Mouse (Mus musculus) G1E (cell line): ENCODE measurements around the gene D430041D05Rik.

Source experiments
- CTCF ChIP-seq: IDR thresholded peaks from 2 replicates; pipeline ENCODE4 v1.5.1; 2012; ENCODE audit warnings: low read depth, low read length, inconsistent platforms, mixed read lengths
- GATA1 ChIP-seq: IDR thresholded peaks from 2 replicates; pipeline ENCODE4 v1.6.1; 2012; ENCODE audit warnings: borderline replicate concordance, low read length, inconsistent platforms, mixed read lengths
- GATA2 ChIP-seq: IDR thresholded peaks from 2 replicates; pipeline ENCODE4 v1.6.1; 2012; ENCODE audit warnings: low read depth, low read length, inconsistent platforms, borderline replicate concordance
- POLR2AphosphoS5 ChIP-seq: IDR thresholded peaks from 2 replicates; pipeline ENCODE4 v1.6.1; 2012; ENCODE audit warnings: low read depth, low read length, inconsistent platforms; ENCODE audit not compliant: insufficient replicate concordance
- TAL1 ChIP-seq: conservative IDR thresholded peaks from 2 replicates; pipeline ENCODE4 v1.6.1; 2012; ENCODE audit warnings: low read depth, low read length, inconsistent platforms, mixed read lengths

DNA sequence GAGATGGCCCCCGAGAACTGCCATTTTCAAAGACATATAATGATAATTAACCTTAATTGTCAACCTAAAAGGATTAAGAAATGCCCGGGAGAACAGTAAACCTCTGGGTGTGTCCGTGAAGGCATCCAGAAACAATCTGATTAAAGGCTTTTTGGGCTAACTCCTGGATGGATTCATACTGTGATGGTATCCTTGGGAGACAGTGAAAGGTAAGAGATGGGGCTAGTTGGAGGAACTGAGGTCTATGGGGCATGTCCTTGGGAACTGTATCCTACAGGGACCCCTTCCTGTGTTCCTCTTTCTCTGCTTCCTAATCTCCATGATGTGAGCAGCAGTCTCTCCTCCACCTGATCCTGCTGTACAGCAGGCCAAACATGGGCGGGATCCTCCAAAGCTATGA lies 38.7 kb downstream of the D430041D05Rik start:
- TF ChIP-seq CTCF (no peak), GATA1 (no peak), TAL1 (no peak), GATA2 (no peak), POLR2AphosphoS5 (no peak)
